Mouse (Mus musculus): ENCODE results near the gene Cnnm3. TPM values are rescaled to one million over a fixed set of nuclear protein-coding genes. Genes with fewer than 3 reads are reported as not detected.

Gene Cnnm3
- polyA plus RNA-seq, 1 experiment from 2014 or later = 7.9 TPM

GRCm38 (mm10) chr1:36545845-36546600, 34.4 kb downstream of the Cnnm3 start:
- WGBS = 73% methylated on average over 18 of the region's 19 CpGs
- H3K36me3 ChIP-seq (ENCODE audit: control insufficient read depth, insufficient read depth, low read length) = peaks cover 12% of the 10 kb centered on the region
- ATAC-seq (ENCODE audit: low FRiP score) (no peak), DNase-seq (ENCODE audit: low spot score) (no peak)
- H3K4me2 ChIP-seq (replicated peaks; ENCODE audit: low read depth, low read length) = peak overlapping the region; percentile 61
- peaks cover 2% of the 10 kb centered on the region; the same call in 1 of the 2 replicates for H3K4me1 ChIP-seq (replicated peaks; ENCODE audit: control insufficient read depth, insufficient read depth, low read length)
- peak overlapping the region; percentile 70; the same call in 1 of the 2 replicates for H3K9ac ChIP-seq (ENCODE audit: low read depth, low read length)
- H3K27ac ChIP-seq (ENCODE audit: low read depth, low read length) = no peak overlapping the region
- no peaks in the 10 kb centered on the region for H3K27me3 ChIP-seq (ENCODE audit: control insufficient read depth, insufficient read depth, low read length)
- H3K4me3 ChIP-seq (ENCODE audit: low read depth, low read length) = peak overlapping the region; percentile 56
- H3K9me3 ChIP-seq (ENCODE audit: control insufficient read depth, low read length) = no peaks in the 10 kb centered on the region

- Histone ChIP-seq H3K9ac (ENCODE audit: low read depth, low read length) (peak within 1 kb of the TSS; percentile 70), H3K27ac (ENCODE audit: low read depth, low read length) (peak within 1 kb of the TSS; percentile 40), H3K9me3 (ENCODE audit: control insufficient read depth, low read length) (no peaks in the 10 kb centered on the region), H3K36me3 (ENCODE audit: control insufficient read depth, insufficient read depth, low read length) (peaks cover 17% of the 10 kb centered on the region), H3K4me3 (ENCODE audit: low read depth, low read length) (peak within 1 kb of the TSS; percentile 56), H3K27me3 (ENCODE audit: control insufficient read depth, insufficient read depth, low read length) (no peaks in the 10 kb centered on the region), H3K4me1 (replicated peaks; ENCODE audit: control insufficient read depth, insufficient read depth, low read length) (peaks cover 2% of the 10 kb centered on the region; the same call in 1 of the 2 replicates), H3K4me2 (replicated peaks; ENCODE audit: low read depth, low read length) (peak within 1 kb of the TSS; percentile 61)
- WGBS = under 1% methylated on average over 43 of the region's 43 CpGs
- ATAC-seq (ENCODE audit: low FRiP score) = peak; percentile 99
- DNase-seq (ENCODE audit: low spot score) = peak; percentile 96
Measured at GRCm38 (mm10) chr1:36546888-36547471, 35.3 kb downstream of the Cnnm3 start, which contains the start of gene Ankrd39. Gene Ankrd39, minus strand, starts transcription at chr1:36547445.

GRCm38 (mm10) chr1:36547981-36548598, 36.4 kb downstream of the Cnnm3 start:
- DNase-seq (ENCODE audit: low spot score) (peak; percentile 31), ATAC-seq (ENCODE audit: low FRiP score) (no peak)
- H3K9me3 ChIP-seq (ENCODE audit: control insufficient read depth, low read length) = no peaks in the 10 kb centered on the region
- 53% methylated on average over 9 of the region's 9 CpGs for whole genome bisulfite sequencing
- H3K27me3 ChIP-seq (ENCODE audit: control insufficient read depth, insufficient read depth, low read length) = no peaks in the 10 kb centered on the region
- H3K4me3 ChIP-seq (ENCODE audit: low read depth, low read length) = no peak overlapping the region
- 0 out of 2 replicates have a peak overlapping the region, but pooled peaks have one; percentile 27 for H3K9ac ChIP-seq (ENCODE audit: low read depth, low read length)
- H3K4me1 ChIP-seq (replicated peaks; ENCODE audit: control insufficient read depth, insufficient read depth, low read length) = peaks cover 2% of the 10 kb centered on the region; the same call in 1 of the 2 replicates
- H3K36me3 ChIP-seq (ENCODE audit: control insufficient read depth, insufficient read depth, low read length) = peaks cover 24% of the 10 kb centered on the region
- H3K27ac ChIP-seq (ENCODE audit: low read depth, low read length) = peak overlapping the region; percentile 37; the same call in 1 of the 2 replicates
- H3K4me2 ChIP-seq (replicated peaks; ENCODE audit: low read depth, low read length) = no peak overlapping the region

- no peak for DNase-seq (ENCODE audit: low spot score)
- Histone ChIP-seq H3K4me1 (replicated peaks; ENCODE audit: control insufficient read depth, insufficient read depth, low read length) (peaks cover 2% of the 10 kb centered on the region; the same call in 1 of the 2 replicates), H3K9me3 (ENCODE audit: control insufficient read depth, low read length) (no peaks in the 10 kb centered on the region), H3K36me3 (ENCODE audit: control insufficient read depth, insufficient read depth, low read length) (peaks cover 30% of the 10 kb centered on the region), H3K27ac (ENCODE audit: low read depth, low read length) (no peak overlapping the region; the same call in 1 of the 2 replicates), H3K4me2 (replicated peaks; ENCODE audit: low read depth, low read length) (no peak overlapping the region), H3K4me3 (ENCODE audit: low read depth, low read length) (no peak overlapping the region), H3K27me3 (ENCODE audit: control insufficient read depth, insufficient read depth, low read length) (no peaks in the 10 kb centered on the region), H3K9ac (ENCODE audit: low read depth, low read length) (no peak overlapping the region)
- WGBS = 54% methylated on average over 8 of the region's 8 CpGs
- no peak for ATAC-seq (ENCODE audit: low FRiP score)
Measured at GRCm38 (mm10) chr1:36548771-36549170, 37.1 kb downstream of the Cnnm3 start.

DNA sequence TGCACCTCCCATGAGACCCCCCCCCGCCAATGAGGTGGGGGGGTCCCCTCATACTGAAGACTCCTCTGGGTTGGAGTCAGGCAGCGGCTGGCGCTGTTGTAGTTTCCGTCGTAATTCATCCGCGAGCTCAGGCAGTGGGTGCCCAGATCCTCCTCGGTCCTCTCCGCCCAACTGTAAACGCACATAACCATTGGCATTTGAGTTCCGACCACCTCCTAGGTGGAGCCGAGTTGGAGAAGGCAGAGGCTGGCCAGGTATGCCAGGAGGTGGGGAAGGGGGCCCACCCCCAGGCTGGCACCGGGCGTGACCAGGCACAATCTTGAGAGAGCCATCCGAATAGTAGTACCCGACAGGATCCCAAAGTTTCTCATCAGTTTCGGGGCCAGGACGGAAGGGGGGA, 37.8 kb downstream of the Cnnm3 start:
- H3K9ac ChIP-seq (ENCODE audit: low read depth, low read length) = no peak overlapping the region
- no peak overlapping the region for H3K4me3 ChIP-seq (ENCODE audit: low read depth, low read length)
- ATAC-seq (ENCODE audit: low FRiP score) = no peak
- no peaks in the 10 kb centered on the region for H3K27me3 ChIP-seq (ENCODE audit: control insufficient read depth, insufficient read depth, low read length)
- H3K4me2 ChIP-seq (replicated peaks; ENCODE audit: low read depth, low read length) = no peak overlapping the region
- no peaks in the 10 kb centered on the region for H3K9me3 ChIP-seq (ENCODE audit: control insufficient read depth, low read length)
- DNase-seq (ENCODE audit: low spot score) = no peak
- peaks cover 34% of the 10 kb centered on the region for H3K36me3 ChIP-seq (ENCODE audit: control insufficient read depth, insufficient read depth, low read length)
- peaks cover 5% of the 10 kb centered on the region for H3K4me1 ChIP-seq (replicated peaks; ENCODE audit: control insufficient read depth, insufficient read depth, low read length)
- H3K27ac ChIP-seq (ENCODE audit: low read depth, low read length) = no peak overlapping the region
- WGBS = 90% methylated on average over 18 of the region's 18 CpGs

DNA sequence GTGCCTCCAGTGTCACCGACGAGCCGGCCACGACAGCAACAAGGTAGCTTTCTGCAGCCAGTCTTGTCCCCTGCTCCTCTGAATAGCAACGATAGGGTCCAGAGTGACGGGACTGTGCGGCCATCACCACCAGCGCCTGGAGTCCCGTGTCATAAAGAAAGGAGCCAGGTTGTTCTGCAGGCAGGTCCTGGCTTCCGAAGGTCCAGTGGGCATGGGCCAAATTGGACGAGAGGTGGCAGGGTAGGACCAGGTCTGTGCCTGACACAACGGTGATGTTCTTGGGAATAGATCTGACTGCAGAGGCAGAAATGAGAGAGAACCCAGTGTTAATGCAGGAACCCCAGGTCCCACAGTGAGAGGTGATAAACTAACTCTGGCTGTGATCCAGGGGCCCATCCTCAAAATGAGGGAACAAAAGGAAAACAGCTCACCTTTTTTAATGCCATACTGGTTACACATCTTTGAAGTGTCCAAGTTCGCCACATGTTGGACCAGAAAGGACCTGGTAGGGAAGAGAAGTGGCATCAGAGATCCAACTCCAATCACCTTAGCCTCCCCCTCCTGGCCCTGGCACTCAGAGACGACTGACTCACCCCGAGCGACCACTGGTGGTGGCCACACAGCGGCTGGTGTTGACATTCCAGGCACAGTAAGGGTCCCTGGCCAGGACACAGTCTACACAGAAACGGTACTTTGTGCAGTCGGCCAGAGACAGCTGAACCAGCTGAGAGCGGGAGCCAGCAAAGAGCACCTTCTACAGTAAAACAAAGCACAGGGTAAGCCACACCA, 38.6 kb downstream of the Cnnm3 start:
- no peak for ATAC-seq (ENCODE audit: low FRiP score)
- H3K36me3 ChIP-seq (ENCODE audit: control insufficient read depth, insufficient read depth, low read length) = peaks cover 34% of the 10 kb centered on the region

DNA sequence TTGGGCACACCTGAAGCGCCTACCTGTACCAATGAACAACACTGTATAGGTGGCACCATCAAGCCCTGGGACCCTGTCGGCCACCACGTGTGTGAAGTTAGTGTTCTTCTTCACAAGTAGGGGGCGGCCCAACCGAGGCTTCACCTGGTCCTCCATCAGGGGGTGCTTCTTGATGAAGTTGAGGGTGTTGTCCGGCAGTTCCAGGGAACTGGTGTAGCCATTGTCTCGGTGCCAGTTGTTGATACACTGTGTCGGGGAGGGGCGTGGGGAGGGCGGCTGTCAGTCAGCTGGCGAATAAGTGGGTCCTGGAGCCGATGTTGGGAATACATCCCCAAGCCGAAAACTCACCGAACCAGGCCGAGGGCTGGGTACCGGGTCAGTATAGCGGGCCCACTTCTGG, 40.2 kb downstream of the Cnnm3 start:
- no peaks in the 10 kb centered on the region for H3K27me3 ChIP-seq (ENCODE audit: control insufficient read depth, insufficient read depth, low read length)
- 94% methylated on average over 17 of the region's 17 CpGs for WGBS
- H3K4me1 ChIP-seq (replicated peaks; ENCODE audit: control insufficient read depth, insufficient read depth, low read length) = peaks cover 14% of the 10 kb centered on the region
- no peak overlapping the region for H3K4me2 ChIP-seq (replicated peaks; ENCODE audit: low read depth, low read length)
- H3K9me3 ChIP-seq (ENCODE audit: control insufficient read depth, low read length) = no peaks in the 10 kb centered on the region
- peaks cover 34% of the 10 kb centered on the region for H3K36me3 ChIP-seq (ENCODE audit: control insufficient read depth, insufficient read depth, low read length)
- H3K27ac ChIP-seq (ENCODE audit: low read depth, low read length) = no peak overlapping the region
- no peak overlapping the region for H3K9ac ChIP-seq (ENCODE audit: low read depth, low read length)
- no peak overlapping the region for H3K4me3 ChIP-seq (ENCODE audit: low read depth, low read length)
- DNase-seq (ENCODE audit: low spot score) (no peak), ATAC-seq (ENCODE audit: low FRiP score) (no peak)

More for the DNA sequence above, 38.6 kb downstream of the Cnnm3 start:
- H3K9me3 ChIP-seq (ENCODE audit: control insufficient read depth, low read length) = no peaks in the 10 kb centered on the region
- H3K4me1 ChIP-seq (replicated peaks; ENCODE audit: control insufficient read depth, insufficient read depth, low read length) = peaks cover 10% of the 10 kb centered on the region
- WGBS = 79% methylated on average over 20 of the region's 20 CpGs
- H3K9ac ChIP-seq (ENCODE audit: low read depth, low read length) = no peak overlapping the region
- H3K27ac ChIP-seq (ENCODE audit: low read depth, low read length) = no peak overlapping the region
- H3K4me3 ChIP-seq (ENCODE audit: low read depth, low read length) = no peak overlapping the region
- no peak overlapping the region for H3K4me2 ChIP-seq (replicated peaks; ENCODE audit: low read depth, low read length)
- no peak for DNase-seq (ENCODE audit: low spot score)
- H3K27me3 ChIP-seq (ENCODE audit: control insufficient read depth, insufficient read depth, low read length) = no peaks in the 10 kb centered on the region

- Histone ChIP-seq H3K9ac (ENCODE audit: low read depth, low read length) (no peak overlapping the region), H3K4me3 (ENCODE audit: low read depth, low read length) (no peak overlapping the region), H3K27ac (ENCODE audit: low read depth, low read length) (no peak overlapping the region), H3K4me1 (replicated peaks; ENCODE audit: control insufficient read depth, insufficient read depth, low read length) (peaks cover 14% of the 10 kb centered on the region), H3K9me3 (ENCODE audit: control insufficient read depth, low read length) (no peaks in the 10 kb centered on the region), H3K36me3 (ENCODE audit: control insufficient read depth, insufficient read depth, low read length) (peaks cover 34% of the 10 kb centered on the region), H3K27me3 (ENCODE audit: control insufficient read depth, insufficient read depth, low read length) (no peaks in the 10 kb centered on the region), H3K4me2 (replicated peaks; ENCODE audit: low read depth, low read length) (no peak overlapping the region)
- 90% methylated on average over 16 of the region's 16 CpGs for WGBS
- ATAC-seq (ENCODE audit: low FRiP score) (no peak), DNase-seq (ENCODE audit: low spot score) (no peak)
Measured at GRCm38 (mm10) chr1:36552506-36552905, 40.8 kb downstream of the Cnnm3 start.
